In genomic region chr6:94071676-94072075, GRCm38 (mm10) we compare ENCODE assay signal across 24 mouse cellular contexts.
"Had no signal": no experiment of that assay in that cellular context is flagged by ENCODE, and none has a peak within 500 bp of the region (broad histone marks: within the 10 kb centered on the region; RNA-seq: fewer than 3 reads in every experiment).

No protein-coding gene starts in this region.

- H3K4me2 ChIP-seq: heart, embryonic 12.5 days; hindbrain, embryonic 12.5 days; hindbrain, embryonic 14.5 days; intestine, embryonic 15.5 days; limb, embryonic 13.5 days; limb, embryonic 15.5 days had no signal

- H3K27me3 ChIP-seq: heart, embryonic 12.5 days; hindbrain, embryonic 12.5 days; intestine, embryonic 15.5 days; limb, embryonic 13.5 days; limb, embryonic 15.5 days had no signal

- H3K4me3 ChIP-seq: gastrocnemius, adult 2 months; heart, embryonic 10.5 days; heart, embryonic 12.5 days; hindbrain, embryonic 10.5 days; hindbrain, embryonic 12.5 days; intestine, embryonic 15.5 days; layer of hippocampus, adult 2 months; limb, embryonic 13.5 days; limb, embryonic 15.5 days had no signal

- ATAC-seq: forebrain, postnatal 0 days; hindbrain, embryonic 16.5 days; inflammation-experienced regulatory T-cells, adult 6 months; intestine, embryonic 15.5 days; intestine, postnatal 0 days had no signal

- H3K36me3 ChIP-seq: heart, embryonic 10.5 days; heart, embryonic 12.5 days; hindbrain, embryonic 10.5 days; hindbrain, embryonic 12.5 days; intestine, embryonic 15.5 days; limb, embryonic 13.5 days; limb, embryonic 15.5 days had no signal

- H3K9me3 ChIP-seq: heart, embryonic 10.5 days; heart, embryonic 12.5 days; hindbrain, embryonic 10.5 days; hindbrain, embryonic 12.5 days; intestine, embryonic 15.5 days; limb, embryonic 13.5 days; limb, embryonic 15.5 days had no signal

- DNase-seq: forebrain, postnatal 0 days; gastrocnemius, adult 2 months; gastrocnemius, postnatal 10 days; gastrocnemius, postnatal 25 days; heart, postnatal 10 days; heart, postnatal 4 days; kidney, adult 18-20 months; kidney, adult 8-10 months; kidney, postnatal 10 days; kidney, postnatal 25 days; kidney, postnatal 4 days; left cerebral cortex, postnatal 4 days had no signal

- H3K4me1 ChIP-seq: intestine, embryonic 15.5 days had no signal

- H3K27ac ChIP-seq: gastrocnemius, adult 2 months; hindbrain, embryonic 10.5 days; hindbrain, embryonic 12.5 days; hindbrain, embryonic 14.5 days; intestine, embryonic 15.5 days; limb, embryonic 13.5 days; limb, embryonic 15.5 days had no signal

- H3K9ac ChIP-seq: forebrain, postnatal 0 days; heart, embryonic 12.5 days; hindbrain, embryonic 12.5 days; hindbrain, embryonic 14.5 days; intestine, embryonic 15.5 days; limb, embryonic 13.5 days; limb, embryonic 15.5 days had no signal
